In genomic region chr10:125725077-125725680, GRCm38 (mm10) we compare ENCODE assay signal across 9 mouse cellular contexts.
A peak's percentile ranks its signal among the peaks of the same experiment; 100 is the strongest.
DNase-seq lines count a peak whose midpoint lies in the region; ATAC-seq and TF ChIP-seq lines count a peak whose summit lies in the region.
"Had no signal": no experiment of that assay in that cellular context is flagged by ENCODE, and none has a peak within 500 bp of the region (broad histone marks: within the 10 kb centered on the region; RNA-seq: fewer than 3 reads in every experiment).

No protein-coding gene starts in this region.

- H3K36me3 ChIP-seq in intestine, embryonic 14.5 days (ENCODE audit: control insufficient read depth, insufficient read depth, low read length), result no peaks in the 10 kb centered on the region
- H3K36me3 ChIP-seq: liver, embryonic 13.5 days had no signal

- H3K27me3 ChIP-seq in intestine, embryonic 14.5 days (replicated peaks; ENCODE audit: control insufficient read depth, insufficient read depth, low read length), result no peaks in the 10 kb centered on the region
- H3K27me3 ChIP-seq: liver, embryonic 13.5 days had no signal

- intact Hi-C loops in gastrocnemius, adult 2 months (cut with DNase I), result loop anchor here (1.0 to 10.0 kb wide), 3 partner anchors 270 to 810 kb away; no protein-coding TSS in a partner anchor

- ATAC-seq in intestine, embryonic 14.5 days (replicated peaks; ENCODE audit: low FRiP score, low TSS enrichment, low read depth), result peak; percentile 88
- ATAC-seq in erythroid progenitor cell, adult 5-6 weeks (replicated peaks; ENCODE audit: low FRiP score, poor library complexity, severe bottlenecking), result no peak

- H3K4me2 ChIP-seq in intestine, embryonic 14.5 days (ENCODE audit: low read length), result peak overlapping the region; percentile 24
- H3K4me2 ChIP-seq: liver, embryonic 13.5 days had no signal

- no peak overlapping the region; the same call in 1 of the 2 replicates for H3K4me3 ChIP-seq in gastrocnemius, adult 2 months
- H3K4me3 ChIP-seq in intestine, embryonic 14.5 days (ENCODE audit: low read depth, low read length), result no peak overlapping the region
- H3K4me3 ChIP-seq: liver, embryonic 13.5 days had no signal

- no peak overlapping the region for H3K9ac ChIP-seq in intestine, embryonic 14.5 days (ENCODE audit: low read length)
- H3K9ac ChIP-seq: liver, embryonic 13.5 days had no signal

- H3K4me1 ChIP-seq in intestine, embryonic 14.5 days (replicated peaks; ENCODE audit: control insufficient read depth, insufficient read depth, low read length), result peaks cover 8% of the 10 kb centered on the region; the same call in 1 of the 2 replicates
- H3K4me1 ChIP-seq: liver, embryonic 13.5 days had no signal

- H3K27ac ChIP-seq in gastrocnemius, adult 2 months, result no peak overlapping the region
- no peak overlapping the region for H3K27ac ChIP-seq in intestine, embryonic 14.5 days (ENCODE audit: low read depth)
- H3K27ac ChIP-seq: liver, embryonic 13.5 days had no signal

- TF ChIP-seq CTCF in gastrocnemius, adult 2 months (IDR thresholded peaks at IDR 0.05), result peak; percentile 68

- no peaks in the 10 kb centered on the region for H3K9me3 ChIP-seq in intestine, embryonic 14.5 days (ENCODE audit: control insufficient read depth, low read length)
- H3K9me3 ChIP-seq: liver, embryonic 13.5 days had no signal

- WGBS in intestine, embryonic 14.5 days, result 21% methylated on average over 18 of the region's 18 CpGs

- DNase-seq in adrenal gland, adult (ENCODE audit: inconsistent age in 2 of 2, low spot score in 1 of 2), result peak; percentile 31 to 78
- DNase-seq in cerebellum, postnatal 25 days, result peak; percentile 33 to 52
- DNase-seq in gastrocnemius, adult 2 months, result peak; percentile 60
- peak; percentile 76 for DNase-seq in intestine, embryonic 14.5 days (ENCODE audit: low spot score)
- peak; percentile 25 to 59 for DNase-seq in left cerebral cortex, adult 18-20 months (ENCODE audit: low spot score in 2 of 2)
- peak; percentile 91 for DNase-seq in lung, postnatal 36 days
- DNase-seq in retina, postnatal 7 days (ENCODE audit: low read depth, low spot score), result peak; percentile 20
- DNase-seq: liver, embryonic 13.5 days had no signal

Comparison
In these comparisons a context has a peak if more than half of its experiments do, and no peak if none do; other contexts are left out.
1. DNase-seq: peak in every context shown above with its lines; median percentile 91 in lung, postnatal 36 days; 76 in intestine, embryonic 14.5 days; 60 in gastrocnemius, adult 2 months; 54 in adrenal gland, adult; 42 in cerebellum, postnatal 25 days; 42 in left cerebral cortex, adult 18-20 months; 20 in retina, postnatal 7 days.